20 mouse cellular contexts compared by ENCODE assay signal in the genomic region with DNA sequence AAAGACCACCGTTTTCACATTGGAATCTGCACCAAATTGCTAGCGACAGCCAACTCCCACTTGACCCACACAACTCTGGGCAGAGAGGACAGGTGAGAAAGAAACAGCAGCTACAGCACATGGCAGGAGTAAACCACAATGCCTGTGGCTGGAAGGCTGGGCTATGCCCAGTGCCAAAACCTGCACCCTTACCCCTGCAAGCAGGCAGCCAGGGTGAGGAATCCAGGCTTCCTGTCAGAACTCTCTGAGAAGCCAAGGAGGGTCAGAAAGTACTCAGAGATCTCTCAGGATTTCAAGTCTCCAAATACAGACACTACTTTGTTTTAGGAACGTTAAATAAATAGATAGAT.
DNase-seq lines count a peak whose midpoint lies in the region; ATAC-seq and TF ChIP-seq lines count a peak whose summit lies in the region.
"Had no signal": no experiment of that assay in that cellular context is flagged by ENCODE, and none has a peak within 500 bp of the region (broad histone marks: within the 10 kb centered on the region; RNA-seq: fewer than 3 reads in every experiment).

No protein-coding gene starts in this region.

- no peak for ATAC-seq in kidney, postnatal 0 days (replicated peaks; ENCODE audit: low FRiP score, low read depth)
- peak; percentile 33 for ATAC-seq in lung, postnatal 0 days
- no peak for ATAC-seq in liver, postnatal 0 days
- ATAC-seq: midbrain, embryonic 16.5 days had no signal

- DNase-seq in gastrocnemius, adult 2 months, result no peak
- no peak for DNase-seq in gastrocnemius, postnatal 14 days
- no peak for DNase-seq in kidney, postnatal 0 days (ENCODE audit: low spot score)
- DNase-seq in kidney, adult 18-20 months, result no peak
- DNase-seq in lung, postnatal 0 days (ENCODE audit: low spot score), result peak; percentile 40
- no peak for DNase-seq in ovary, adult 18-20 months (ENCODE audit: low spot score)
- DNase-seq in liver, postnatal 0 days, result no peak
- DNase-seq: B cell, adult 2 months; cerebellum, postnatal 25 days; kidney, postnatal 10 days; liver; lung, embryonic 14.5 days; spleen, adult 18-20 months; thymus, adult 2 months had no signal

- TF ChIP-seq EP300 in ES-Bruce4 (IDR thresholded peaks at IDR 0.05; ENCODE audit: insufficient read depth, low read depth, low read length), result no peak
- TF ChIP-seq EP300 in lung, postnatal 0 days (IDR thresholded peaks at IDR 0.05), result no peak
- TF ChIP-seq EP300 in liver, postnatal 0 days (IDR thresholded peaks at IDR 0.05; ENCODE audit: low read depth), result no peak

- peak overlapping the region; percentile 83 for H3K27ac ChIP-seq in gastrocnemius, adult 2 months
- H3K27ac ChIP-seq in kidney, postnatal 0 days, result peak overlapping the region; percentile 44; the same call in 1 of the 2 replicates
- 0 out of 2 replicates have a peak overlapping the region, but pooled peaks have one; percentile 4 for H3K27ac ChIP-seq in ES-Bruce4 (ENCODE audit: insufficient read depth, low read length)
- peak overlapping the region; percentile 57 for H3K27ac ChIP-seq in lung, postnatal 0 days (ENCODE audit: low read length)
- no peak overlapping the region for H3K27ac ChIP-seq in liver, postnatal 0 days (ENCODE audit: low read depth)
- H3K27ac ChIP-seq: forebrain, embryonic 10.5 days; heart, embryonic 10.5 days had no signal

- no peak overlapping the region for H3K9ac ChIP-seq in kidney, postnatal 0 days (ENCODE audit: low read depth, low read length)
- H3K9ac ChIP-seq in ES-Bruce4 (ENCODE audit: low read depth, poor library complexity, severe bottlenecking), result peak overlapping the region; percentile 24
- H3K9ac ChIP-seq in lung, postnatal 0 days (replicated peaks; ENCODE audit: low read depth), result no peak overlapping the region
- H3K9ac ChIP-seq in liver, postnatal 0 days (replicated peaks), result no peak overlapping the region
- H3K9ac ChIP-seq: lung, embryonic 14.5 days had no signal

- 69% methylated on average over 3 of the region's 3 CpGs for WGBS in kidney, postnatal 0 days
- 55% methylated on average over 3 of the region's 3 CpGs for WGBS in lung, postnatal 0 days
- 73% methylated on average over 3 of the region's 3 CpGs for WGBS in liver, postnatal 0 days (ENCODE audit: insufficient replicate concordance)

- peaks cover 25% of the 10 kb centered on the region for H3K4me1 ChIP-seq in kidney, postnatal 0 days (replicated peaks; ENCODE audit: insufficient read depth, low read length)
- peaks cover 2% of the 10 kb centered on the region for H3K4me1 ChIP-seq in ES-Bruce4 (ENCODE audit: control insufficient read depth, insufficient read depth, low read length)
- peaks cover 5% of the 10 kb centered on the region; the same call in 1 of the 2 replicates for H3K4me1 ChIP-seq in lung, postnatal 0 days (ENCODE audit: insufficient read depth, low read depth, low read length)
- H3K4me1 ChIP-seq in liver, postnatal 0 days (ENCODE audit: insufficient read depth), result no peaks in the 10 kb centered on the region; the same call in 1 of the 2 replicates
- H3K4me1 ChIP-seq: megakaryocyte, embryonic 14.5 days had no signal

- H3K4me3 ChIP-seq in gastrocnemius, adult 2 months, result peak overlapping the region; percentile 47
- H3K4me3 ChIP-seq in kidney, postnatal 0 days (replicated peaks; ENCODE audit: low read depth, low read length), result no peak overlapping the region
- 0 out of 2 replicates have a peak overlapping the region, but pooled peaks have one; percentile 32 for H3K4me3 ChIP-seq in ES-Bruce4 (ENCODE audit: low read depth, low read length)
- no peak overlapping the region for H3K4me3 ChIP-seq in lung, postnatal 0 days (ENCODE audit: low read depth, low read length)
- H3K4me3 ChIP-seq in liver, postnatal 0 days (ENCODE audit: low read depth, low read length), result no peak overlapping the region
- H3K4me3 ChIP-seq: forebrain, embryonic 10.5 days; heart, embryonic 10.5 days; megakaryocyte, embryonic 14.5 days had no signal

- no peak overlapping the region for H3K4me2 ChIP-seq in kidney, postnatal 0 days (ENCODE audit: low read length)
- no peak overlapping the region for H3K4me2 ChIP-seq in lung, postnatal 0 days (replicated peaks; ENCODE audit: low read depth, low read length)
- no peak overlapping the region for H3K4me2 ChIP-seq in liver, postnatal 0 days (ENCODE audit: low read depth, low read length)
- H3K4me2 ChIP-seq: lung, embryonic 14.5 days had no signal

- no peaks in the 10 kb centered on the region for H3K9me3 ChIP-seq in kidney, postnatal 0 days (replicated peaks; ENCODE audit: low read length)
- no peaks in the 10 kb centered on the region for H3K9me3 ChIP-seq in ES-Bruce4 (replicated peaks; ENCODE audit: control insufficient read depth, insufficient read depth, low read length, poor library complexity, severe bottlenecking)
- no peaks in the 10 kb centered on the region for H3K9me3 ChIP-seq in lung, postnatal 0 days (ENCODE audit: low read length)
- H3K9me3 ChIP-seq in liver, postnatal 0 days (ENCODE audit: low read length), result no peaks in the 10 kb centered on the region
- H3K9me3 ChIP-seq: forebrain, embryonic 10.5 days; heart, embryonic 10.5 days had no signal

- H3K36me3 ChIP-seq in kidney, postnatal 0 days (ENCODE audit: insufficient read depth, low read length), result no peaks in the 10 kb centered on the region
- peaks cover 29% of the 10 kb centered on the region for H3K36me3 ChIP-seq in ES-Bruce4 (ENCODE audit: control insufficient read depth, insufficient read depth, low read length, poor library complexity, severe bottlenecking)
- 0 out of 2 replicates have a peak, but pooled peaks cover 6% of the 10 kb centered on the region for H3K36me3 ChIP-seq in lung, postnatal 0 days (ENCODE audit: insufficient read depth, low read length)
- no peaks in the 10 kb centered on the region for H3K36me3 ChIP-seq in liver, postnatal 0 days (replicated peaks; ENCODE audit: insufficient read depth, low read length)
- H3K36me3 ChIP-seq: G1E had no signal

- no peak for TF ChIP-seq POLR2A in ES-Bruce4 (IDR thresholded peaks at IDR 0.05; ENCODE audit: insufficient read depth, low read length)

- no peaks in the 10 kb centered on the region for H3K27me3 ChIP-seq in kidney, postnatal 0 days (ENCODE audit: insufficient read depth, low read length)
- H3K27me3 ChIP-seq in ES-Bruce4 (ENCODE audit: control insufficient read depth, insufficient read depth, low read length, poor library complexity, severe bottlenecking), result no peaks in the 10 kb centered on the region
- H3K27me3 ChIP-seq in lung, postnatal 0 days (replicated peaks; ENCODE audit: insufficient read depth, low read length), result no peaks in the 10 kb centered on the region
- no peaks in the 10 kb centered on the region for H3K27me3 ChIP-seq in liver, postnatal 0 days (ENCODE audit: insufficient read depth, low read length)
- H3K27me3 ChIP-seq: megakaryocyte, embryonic 14.5 days had no signal

- intact Hi-C loops in gastrocnemius, adult 2 months (cut with DNase I), result no loop called here
- intact Hi-C loops in gastrocnemius, postnatal 14 days (cut with DNase I; ENCODE audit: low total_unique reads), result no loop called here

- TF ChIP-seq CTCF in gastrocnemius, adult 2 months (IDR thresholded peaks at IDR 0.05), result no peak
- TF ChIP-seq CTCF in kidney, postnatal 0 days (IDR thresholded peaks at IDR 0.05; ENCODE audit: low read depth), result no peak
- no peak for TF ChIP-seq CTCF in ES-Bruce4 (IDR thresholded peaks at IDR 0.05; ENCODE audit: low read depth, low read length)
- no peak for TF ChIP-seq CTCF in lung, postnatal 0 days (IDR thresholded peaks at IDR 0.05)
- no peak for TF ChIP-seq CTCF in liver, postnatal 0 days (IDR thresholded peaks at IDR 0.05; ENCODE audit: low read depth)

Comparison
In these comparisons a context has a peak if more than half of its experiments do, and no peak if none do; other contexts are left out.
1. H3K4me3 ChIP-seq: peak in gastrocnemius, adult 2 months (single experiment) and ES-Bruce4 (single experiment); none in kidney, postnatal 0 days (single experiment), lung, postnatal 0 days (single experiment) and liver, postnatal 0 days (single experiment).